Mouse (Mus musculus): ENCODE results near the gene Zfhx2.

Zfhx2 gene

GRCm38 (mm10) chr14:55029034-55029698, 63.0 kb downstream of the Zfhx2 start:
- peak; percentile 45 to 53 for DNase-seq

- DNase-seq = no peak
These were observed 63.7 kb downstream of the Zfhx2 start for GRCm38 (mm10) chr14:55028333-55028835.

- no peak for DNase-seq
These were observed 64.5 kb downstream of the Zfhx2 start for GRCm38 (mm10) chr14:55027653-55028052.

GRCm38 (mm10) chr14:55027251-55027650, 64.9 kb downstream of the Zfhx2 start:
- no peak for DNase-seq

GRCm38 (mm10) chr14:55025527-55025926, 66.6 kb downstream of the Zfhx2 start:
- DNase-seq = no peak

GRCm38 (mm10) chr14:55024236-55024635, 67.9 kb downstream of the Zfhx2 start:
- DNase-seq = peak; percentile 58 to 68

GRCm38 (mm10) chr14:55023011-55023410, 69.1 kb downstream of the Zfhx2 start:
- no peak for DNase-seq

GRCm38 (mm10) chr14:55020394-55020793, 71.7 kb downstream of the Zfhx2 start:
- no peak for DNase-seq

GRCm38 (mm10) chr14:55016876-55017275, 75.2 kb downstream of the Zfhx2 start:
- no peak for DNase-seq

GRCm38 (mm10) chr14:55015767-55016111, 76.4 kb downstream of the Zfhx2 start:
- no peak for DNase-seq

- DNase-seq = peak; percentile 97 to 98
These were observed 76.9 kb downstream of the Zfhx2 start, which contains the start of gene Ngdn for GRCm38 (mm10) chr14:55014991-55015766. Gene Ngdn, plus strand, starts transcription at chr14:55015454.

- DNase-seq = no peak
These were observed 77.5 kb downstream of the Zfhx2 start for GRCm38 (mm10) chr14:55014591-55014990.

- peak; percentile 26 to 30 for DNase-seq
These were observed 81.0 kb downstream of the Zfhx2 start for GRCm38 (mm10) chr14:55011116-55011515.
